Mouse (Mus musculus) brain, adult 2 months (tissue): ENCODE measurements at regions not wholly inside any gene's neighbourhood (a gene's known extent, or its start where the extent isn't known, plus 50 kb on each side); places are given as distances from the start of the nearest gene placed in this dataset.
A peak's percentile ranks its signal among the peaks of the same experiment; 100 is the strongest.

Experiments
- DNase-seq: peaks from one replicate; pipeline ENCODE4 v3.0.0; 2011; ENCODE audit warnings: low read depth, low spot score

GRCm38 (mm10) chr2:50789051-50789651 lies 359.8 kb downstream of the Rnd3 start:
- no peak for DNase-seq

- DNase-seq = no peak
Observed at GRCm38 (mm10) chr2:50772101-50772500, 376.8 kb downstream of the Rnd3 start.

- no peak for DNase-seq
Observed at GRCm38 (mm10) chr2:50759016-50759415, 389.9 kb downstream of the Rnd3 start.

- no peak for DNase-seq
Observed at GRCm38 (mm10) chr2:50757837-50758541, 390.9 kb downstream of the Rnd3 start.

GRCm38 (mm10) chr2:50755616-50756450 lies 393.1 kb downstream of the Rnd3 start:
- no peak for DNase-seq

GRCm38 (mm10) chr2:50755160-50755559 lies 393.8 kb downstream of the Rnd3 start:
- DNase-seq = no peak

GRCm38 (mm10) chr2:50752408-50752807 lies 396.5 kb downstream of the Rnd3 start:
- no peak for DNase-seq

- no peak for DNase-seq
Observed at GRCm38 (mm10) chr2:50750799-50751198, 398.1 kb downstream of the Rnd3 start.

GRCm38 (mm10) chr2:50744625-50745214 lies 404.2 kb downstream of the Rnd3 start:
- DNase-seq = no peak

GRCm38 (mm10) chr2:50743785-50744258 lies 405.1 kb downstream of the Rnd3 start:
- no peak for DNase-seq

- no peak for DNase-seq
Observed at GRCm38 (mm10) chr2:50742421-50742820, 406.5 kb downstream of the Rnd3 start.

- no peak for DNase-seq
Observed at GRCm38 (mm10) chr2:50741337-50741736, 407.6 kb downstream of the Rnd3 start.

GRCm38 (mm10) chr2:50739599-50739979 lies 409.3 kb downstream of the Rnd3 start:
- DNase-seq = no peak

- no peak for DNase-seq
Observed at GRCm38 (mm10) chr2:50738936-50739598, 409.8 kb downstream of the Rnd3 start.

- DNase-seq = no peak
Observed at GRCm38 (mm10) chr2:50737706-50738105, 411.2 kb downstream of the Rnd3 start.

- no peak for DNase-seq
Observed at GRCm38 (mm10) chr2:50735029-50735428, 413.9 kb downstream of the Rnd3 start.

- DNase-seq = no peak
Observed at GRCm38 (mm10) chr2:50706652-50707051, 410.1 kb upstream of the Mmadhc start.

GRCm38 (mm10) chr2:50704297-50704696 lies 407.7 kb upstream of the Mmadhc start:
- DNase-seq = no peak

- peak; percentile 12 for DNase-seq
Observed at GRCm38 (mm10) chr2:50702584-50703450, 406.2 kb upstream of the Mmadhc start.

GRCm38 (mm10) chr2:50698841-50699240 lies 402.2 kb upstream of the Mmadhc start:
- no peak for DNase-seq
